Mouse (Mus musculus) skeletal muscle tissue, postnatal 0 days (tissue): Measurements from ENCODE around the gene Lrrc3b. TPM values are rescaled to one million over a fixed set of nuclear protein-coding genes. Genes with fewer than 3 reads are reported as not detected.

Source experiments
- polyA plus RNA-seq: library from polyadenylated mRNA; unstranded; fragments of >200 nt; fragmentation: Nextera tagmentation; extraction: Ambion mirVana; gene quantifications from 2 replicates; pipeline ENCODE4 v1.2.1, GENCODE M21; 2015

The Lrrc3b gene
- 1.4 TPM in 2 replicates for polyA plus RNA-seq

GRCm38 (mm10) chr14:15438485-15439157 lies at the start of gene Lrrc3b:
Lrrc3b (minus strand) TSS chr14:15438987.

